Mouse (Mus musculus) G1E-ER4 (cell line): ENCODE data around the gene Tex29. TPM values are rescaled to one million over a fixed set of nuclear protein-coding genes. Genes with fewer than 3 reads are reported as not detected.

ENCODE experiments used
- GATA1 ChIP-seq: IDR thresholded peaks from one replicate; pipeline ENCODE4 v1.8.0; 2012; ENCODE audit warnings: low read length, inconsistent platforms
- polyA plus RNA-seq: library from polyadenylated mRNA; stranded (reverse); fragments of >175 nt; gene quantifications from 2 replicates; pipeline ENCODE4 v1.2.3, GENCODE M21; 2012

Gene Tex29
- not detected in 2 replicates for polyA plus RNA-seq

- TF ChIP-seq GATA1 = no peak
Measured at GRCm38 (mm10) chr8:11840174-11840573, at the start of gene Tex29. TSS of gene Tex29 (plus strand) at chr8:11840474.

GRCm38 (mm10) chr8:11794956-11795355, 45.3 kb upstream of the Tex29 start:
- no peak for TF ChIP-seq GATA1

GRCm38 (mm10) chr8:11797128-11797527, 43.1 kb upstream of the Tex29 start:
- TF ChIP-seq GATA1 = no peak

GRCm38 (mm10) chr8:11797729-11798479, 42.4 kb upstream of the Tex29 start:
- no peak for TF ChIP-seq GATA1

DNA sequence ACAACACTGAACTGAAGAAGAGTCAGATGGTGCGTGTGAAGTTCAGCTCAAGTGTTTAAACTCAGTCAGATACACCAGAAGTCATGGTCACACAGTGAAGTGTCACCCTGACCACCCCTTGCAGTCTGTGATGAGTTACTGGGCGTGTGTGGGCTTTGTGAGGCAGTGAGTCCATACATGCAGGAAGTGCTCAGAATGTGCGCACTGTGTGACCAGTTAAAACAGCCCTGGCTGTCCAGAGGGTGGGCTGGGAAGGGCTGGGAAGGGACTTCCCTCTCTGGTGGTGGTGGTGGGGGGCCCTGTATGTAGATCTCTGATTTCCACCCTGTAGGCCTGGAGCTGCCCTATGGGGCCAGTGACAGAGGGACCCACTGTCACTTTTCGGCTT, 41.8 kb upstream of the Tex29 start:
- no peak for TF ChIP-seq GATA1

GRCm38 (mm10) chr8:11799098-11799497, 41.2 kb upstream of the Tex29 start:
- TF ChIP-seq GATA1 = no peak

DNA sequence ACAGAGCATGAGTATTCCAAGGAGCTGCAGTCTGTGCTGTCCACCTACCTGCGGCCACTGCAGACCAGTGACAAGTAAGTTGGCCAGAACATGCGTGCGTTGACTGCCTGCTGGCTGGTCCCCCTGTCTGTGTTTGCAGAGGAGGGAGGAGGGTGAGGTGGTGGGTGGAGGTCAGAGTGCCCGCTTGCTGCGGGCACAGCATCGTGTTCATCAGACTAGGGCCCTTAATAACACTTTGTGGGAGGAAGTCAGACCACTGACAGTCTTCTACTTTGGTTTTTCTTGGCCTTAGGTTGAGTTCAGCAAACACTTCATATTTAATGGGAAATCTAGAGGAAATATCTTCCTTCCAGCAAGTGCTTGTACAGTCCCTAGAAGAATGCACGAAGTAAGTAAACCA, 39.8 kb upstream of the Tex29 start:
- no peak for TF ChIP-seq GATA1

DNA sequence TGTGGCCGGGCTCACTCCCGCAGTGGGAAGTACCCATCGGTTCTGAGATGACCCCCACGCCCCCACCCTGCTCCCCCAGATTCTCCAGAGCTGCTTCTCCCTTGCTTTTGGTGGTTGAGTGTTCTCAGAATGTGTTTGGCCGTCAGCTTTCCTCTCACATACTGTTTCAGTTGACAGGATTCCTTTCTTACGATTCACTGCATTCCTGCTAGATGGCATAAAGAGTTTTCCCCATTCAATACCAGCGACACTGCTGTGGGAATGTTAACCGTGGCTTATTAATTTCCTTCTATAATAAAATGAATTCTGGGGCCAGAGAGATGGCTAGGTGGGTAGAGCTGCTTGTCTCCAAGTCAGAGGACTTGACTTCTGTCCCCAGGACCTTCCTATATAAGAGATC, 38.7 kb upstream of the Tex29 start:
- TF ChIP-seq GATA1 = no peak

GRCm38 (mm10) chr8:11804914-11805313, 35.4 kb upstream of the Tex29 start:
- TF ChIP-seq GATA1 = no peak

DNA sequence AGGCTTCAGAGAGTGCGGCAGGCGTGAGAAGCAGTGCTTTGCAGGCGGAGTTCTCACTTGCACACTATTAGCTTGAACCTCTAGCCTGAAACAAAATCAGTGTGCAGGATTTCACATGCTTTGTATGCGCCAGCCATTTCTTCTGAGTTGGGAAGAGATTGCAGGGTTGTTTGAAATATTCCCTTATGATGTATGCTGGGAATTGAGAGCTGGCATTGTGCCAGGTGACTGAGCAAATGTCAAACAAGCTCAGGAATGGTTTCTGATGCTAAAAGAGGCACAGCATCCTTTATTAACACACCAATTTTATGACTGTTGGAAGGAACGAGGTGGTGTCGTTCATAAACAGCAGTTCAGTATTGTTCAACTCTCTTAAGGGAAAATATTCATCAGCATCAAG, 34.0 kb upstream of the Tex29 start:
- no peak for TF ChIP-seq GATA1

GRCm38 (mm10) chr8:11807361-11807760, 32.9 kb upstream of the Tex29 start:
- TF ChIP-seq GATA1 = no peak

DNA sequence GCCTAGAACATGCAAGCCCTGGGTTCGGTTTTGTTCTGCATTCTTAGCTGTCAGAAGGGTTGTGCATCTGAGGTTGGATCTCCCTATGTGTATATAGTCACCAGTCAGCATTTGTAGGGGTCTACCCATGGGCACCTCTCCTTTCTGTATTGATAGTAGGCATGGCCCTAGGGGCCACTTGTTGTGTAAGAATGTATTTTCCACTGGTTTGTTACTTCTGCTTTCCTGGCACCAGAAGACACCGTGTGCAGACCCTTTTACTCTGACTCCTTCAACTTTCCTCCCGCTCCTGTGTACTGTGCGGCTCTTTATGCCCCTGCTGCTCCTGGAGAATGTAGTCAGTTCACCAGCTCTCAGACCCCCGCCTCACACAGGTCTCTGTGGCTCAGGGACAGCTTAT, 32.2 kb upstream of the Tex29 start:
- no peak for TF ChIP-seq GATA1

DNA sequence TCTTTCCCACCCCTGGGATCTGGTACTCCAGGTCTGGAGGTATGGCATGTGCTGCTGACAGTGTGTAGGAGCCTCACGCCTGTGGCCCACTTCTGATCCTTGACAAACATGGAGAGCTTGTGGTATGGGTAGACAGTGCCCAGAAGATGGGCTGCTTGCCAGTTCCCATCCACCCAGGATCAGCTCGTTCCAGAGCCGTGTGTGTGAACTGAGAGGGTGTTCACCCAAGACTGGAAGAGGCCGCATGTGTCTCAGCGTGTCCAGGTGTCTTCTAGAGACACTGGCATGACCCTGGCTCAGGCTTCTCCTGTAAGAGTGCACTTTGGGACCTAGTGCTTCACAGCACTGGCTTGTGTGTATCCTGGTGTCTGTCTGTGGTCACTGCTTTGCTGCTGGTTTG, 29.8 kb upstream of the Tex29 start:
- TF ChIP-seq GATA1 = no peak

- TF ChIP-seq GATA1 = no peak
Measured at GRCm38 (mm10) chr8:11813801-11814200, 26.5 kb upstream of the Tex29 start.

GRCm38 (mm10) chr8:11815206-11815605, 25.1 kb upstream of the Tex29 start:
- TF ChIP-seq GATA1 = no peak

GRCm38 (mm10) chr8:11820136-11820535, 20.1 kb upstream of the Tex29 start:
- no peak for TF ChIP-seq GATA1

DNA sequence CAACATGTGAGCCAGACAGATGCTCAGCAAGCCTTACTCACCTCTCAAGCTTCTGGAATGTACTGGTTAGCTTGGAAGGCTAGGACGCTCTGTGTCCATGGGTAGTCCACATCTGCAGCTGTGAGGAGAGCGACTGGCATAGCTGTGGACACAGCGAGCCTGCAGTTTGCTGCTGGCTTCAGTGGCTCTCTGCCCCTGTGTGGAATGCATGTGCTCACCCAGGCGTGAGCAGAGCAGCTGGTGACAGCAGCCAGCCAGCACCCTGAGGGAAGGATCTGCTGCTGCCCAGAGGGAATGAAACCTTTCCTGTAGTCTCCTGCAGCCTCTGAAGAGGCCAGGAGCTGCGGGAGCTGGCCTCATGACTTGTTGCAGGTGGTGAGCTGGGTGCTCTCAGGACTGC, 19.7 kb upstream of the Tex29 start:
- TF ChIP-seq GATA1 = no peak
